Mouse (Mus musculus) G1E (cell line): ENCODE data around the gene Pkp4.

Experiments used
- CTCF ChIP-seq: IDR thresholded peaks from 2 replicates; pipeline ENCODE4 v1.5.1; 2012; ENCODE audit warnings: low read depth, low read length, inconsistent platforms, mixed read lengths
- GATA1 ChIP-seq: IDR thresholded peaks from 2 replicates; pipeline ENCODE4 v1.6.1; 2012; ENCODE audit warnings: borderline replicate concordance, low read length, inconsistent platforms, mixed read lengths
- GATA2 ChIP-seq: IDR thresholded peaks from 2 replicates; pipeline ENCODE4 v1.6.1; 2012; ENCODE audit warnings: low read depth, low read length, inconsistent platforms, borderline replicate concordance
- POLR2AphosphoS5 ChIP-seq: IDR thresholded peaks from 2 replicates; pipeline ENCODE4 v1.6.1; 2012; ENCODE audit warnings: low read depth, low read length, inconsistent platforms; ENCODE audit not compliant: insufficient replicate concordance
- TAL1 ChIP-seq: conservative IDR thresholded peaks from 2 replicates; pipeline ENCODE4 v1.6.1; 2012; ENCODE audit warnings: low read depth, low read length, inconsistent platforms, mixed read lengths

- TF ChIP-seq POLR2AphosphoS5 = no peak
- no peak for TF ChIP-seq CTCF
- TF ChIP-seq TAL1 = no peak
- no peak for TF ChIP-seq GATA1
- TF ChIP-seq GATA2 = no peak
These were observed 105.8 kb downstream of the Pkp4 start for GRCm38 (mm10) chr2:59266428-59266827.
